Mouse (Mus musculus): ENCODE data around the gene Olfr862.

Gene Olfr862

GRCm38 (mm10) chr9:19887904-19888303, at the start of gene Olfr862:
Olfr862 (minus strand) TSS chr9:19888004.

GRCm38 (mm10) chr9:19916565-19916964, 28.8 kb upstream of the Olfr862 start, which contains the start of gene Olfr77:
Olfr77 (plus strand) TSS chr9:19916865.
- WGBS, result 90% methylated on average over 2 of the region's 2 CpGs

GRCm38 (mm10) chr9:19911170-19911569, 23.4 kb upstream of the Olfr862 start:
- WGBS, result 57% methylated on average over 4 of the region's 4 CpGs

- WGBS, result 76% methylated on average over 1 of the region's 1 CpGs
Measured at GRCm38 (mm10) chr9:19849647-19850046, 38.2 kb downstream of the Olfr862 start, which contains the start of gene Olfr860. Olfr860 (minus strand) TSS chr9:19849747.
